Mouse (Mus musculus) cortical plate, adult 2 months (tissue): ENCODE measurements around the gene Zmym3.
"Not testable (repeated sequence)": the region's sequence is repeated elsewhere in the genome, so short reads cannot be mapped to it uniquely, and the experiment has no call there.

Experiments used
- CTCF ChIP-seq: fragments of 200-500 bp; IDR thresholded peaks from 2 replicates; pipeline ENCODE4 v1.5.1; 2011; ENCODE audit warnings: mild to moderate bottlenecking, control low read depth, low read length; ENCODE audit not compliant: insufficient read depth; ENCODE audit errors: extremely low read depth
- POLR2A ChIP-seq: fragments of 200-500 bp; IDR thresholded peaks from 2 replicates; pipeline ENCODE4 v1.6.1; 2011; ENCODE audit warnings: mild to moderate bottlenecking, low read length, control low read depth; ENCODE audit not compliant: insufficient read depth; ENCODE audit errors: extremely low read depth

DNA sequence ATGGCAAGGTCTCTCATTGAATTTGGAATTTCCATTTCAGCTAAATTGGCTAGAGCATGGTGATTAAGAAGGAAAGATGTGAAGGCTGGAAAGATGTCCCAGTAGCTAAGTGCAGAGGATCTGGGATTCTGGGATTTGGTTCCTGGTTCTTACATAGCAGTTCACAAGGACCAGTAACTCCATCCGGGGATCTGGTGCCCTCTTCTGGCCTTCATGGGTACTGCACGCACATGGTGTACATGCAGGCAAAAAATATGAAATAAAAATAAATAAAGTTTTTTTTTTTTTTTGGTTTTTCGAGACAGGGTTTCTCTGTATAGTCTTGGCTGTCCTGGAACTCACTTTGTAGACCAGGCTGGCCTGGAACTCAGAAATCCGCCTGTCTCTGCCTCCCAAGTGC lies 61.7 kb downstream of the Zmym3 start:
- not testable (repeated sequence) for TF ChIP-seq POLR2A, CTCF
